Mouse (Mus musculus): Measurements from ENCODE around the gene Klf9.

The Klf9 gene

DNA sequence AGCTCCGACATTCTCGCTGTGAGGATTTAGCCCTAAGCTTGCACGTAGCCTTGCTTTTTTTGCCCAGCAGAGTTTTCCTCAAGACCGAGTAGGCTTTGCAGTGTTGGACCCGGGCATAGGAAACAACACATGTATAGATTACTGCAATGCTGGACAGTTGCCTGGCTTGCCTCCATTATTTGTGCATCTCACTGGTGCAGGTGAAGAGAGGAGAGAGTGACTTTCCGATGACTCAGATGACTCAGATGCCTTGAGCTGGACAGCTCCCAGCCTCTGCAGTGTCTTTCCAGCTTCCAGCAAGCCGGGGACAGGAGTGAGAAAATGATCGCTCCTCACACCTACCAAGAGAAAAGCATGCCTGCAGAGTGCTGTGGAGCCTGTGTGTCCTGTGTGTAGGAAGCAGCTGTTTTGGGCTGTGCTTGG, 21.4 kb downstream of the Klf9 start:
- no peak for DNase-seq (ENCODE audit: low read depth in 2 of 2, low spot score in 2 of 2)

DNA sequence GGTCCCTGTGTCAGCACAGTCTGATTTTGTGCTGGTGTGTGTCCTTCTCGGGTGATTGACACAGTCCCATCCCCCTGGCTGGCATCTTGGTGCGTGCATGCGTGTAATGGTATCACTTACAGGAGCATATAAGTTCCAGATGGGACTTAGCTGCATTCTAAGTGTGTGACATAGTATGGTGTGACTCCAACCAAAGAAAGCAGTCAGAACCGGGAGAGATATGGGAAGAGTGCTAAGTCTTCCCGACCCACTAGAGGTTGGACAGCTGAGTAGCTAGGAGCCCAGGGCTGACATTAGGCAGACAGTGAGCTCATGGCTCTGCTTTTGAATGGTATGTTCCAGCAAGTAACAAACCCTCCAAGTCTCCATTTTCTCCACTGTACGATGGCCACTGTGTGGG, 21.9 kb downstream of the Klf9 start:
- no peak for DNase-seq (ENCODE audit: low read depth in 2 of 2, low spot score in 2 of 2)

DNA sequence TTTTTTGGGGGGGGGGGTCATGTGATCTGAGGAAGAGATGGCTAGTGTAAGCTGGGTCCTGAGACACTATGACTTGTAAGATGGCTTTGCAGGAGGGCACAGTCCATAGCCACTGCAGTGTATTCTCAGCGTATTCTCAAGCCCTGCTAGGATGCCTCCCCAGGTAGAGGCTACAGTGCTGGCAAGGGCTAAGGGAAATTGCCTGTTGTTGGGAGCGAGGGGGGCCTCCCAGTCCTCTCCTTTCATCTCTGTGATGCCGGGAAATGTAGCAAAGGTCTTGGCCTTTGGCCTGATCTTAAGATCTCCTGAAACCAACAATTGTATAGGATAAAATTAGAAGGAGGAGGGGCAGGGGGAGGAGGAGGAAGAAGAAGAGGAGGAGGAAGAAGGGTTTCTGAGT, 22.3 kb downstream of the Klf9 start:
- DNase-seq (ENCODE audit: low read depth in 2 of 2, low spot score in 2 of 2) = no peak

DNA sequence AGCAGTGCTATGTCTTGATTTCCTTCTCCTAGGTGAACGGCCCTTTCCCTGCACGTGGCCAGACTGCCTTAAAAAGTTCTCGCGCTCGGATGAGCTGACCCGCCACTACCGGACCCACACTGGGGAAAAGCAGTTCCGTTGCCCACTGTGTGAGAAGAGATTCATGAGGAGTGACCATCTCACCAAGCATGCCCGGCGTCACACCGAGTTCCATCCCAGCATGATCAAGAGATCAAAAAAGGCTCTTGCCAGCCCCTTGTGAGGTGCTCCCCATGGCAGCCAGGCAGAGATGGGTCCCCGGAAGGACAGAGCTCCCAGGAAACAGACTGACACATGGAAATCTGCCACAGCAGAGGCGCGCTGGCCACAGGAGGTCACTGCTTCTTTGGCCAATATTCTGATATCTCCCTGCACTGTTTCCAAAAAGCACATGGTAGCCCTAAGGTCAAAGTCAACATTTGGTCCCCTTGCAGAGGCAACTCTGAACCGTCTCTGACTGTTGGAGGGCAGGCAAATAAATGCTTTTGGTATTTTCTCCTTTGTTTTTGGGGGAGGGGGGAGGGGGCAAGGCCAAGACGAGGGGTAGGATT, 23.7 kb downstream of the Klf9 start:
- no peak for DNase-seq (ENCODE audit: low read depth in 2 of 2, low spot score in 2 of 2)

DNA sequence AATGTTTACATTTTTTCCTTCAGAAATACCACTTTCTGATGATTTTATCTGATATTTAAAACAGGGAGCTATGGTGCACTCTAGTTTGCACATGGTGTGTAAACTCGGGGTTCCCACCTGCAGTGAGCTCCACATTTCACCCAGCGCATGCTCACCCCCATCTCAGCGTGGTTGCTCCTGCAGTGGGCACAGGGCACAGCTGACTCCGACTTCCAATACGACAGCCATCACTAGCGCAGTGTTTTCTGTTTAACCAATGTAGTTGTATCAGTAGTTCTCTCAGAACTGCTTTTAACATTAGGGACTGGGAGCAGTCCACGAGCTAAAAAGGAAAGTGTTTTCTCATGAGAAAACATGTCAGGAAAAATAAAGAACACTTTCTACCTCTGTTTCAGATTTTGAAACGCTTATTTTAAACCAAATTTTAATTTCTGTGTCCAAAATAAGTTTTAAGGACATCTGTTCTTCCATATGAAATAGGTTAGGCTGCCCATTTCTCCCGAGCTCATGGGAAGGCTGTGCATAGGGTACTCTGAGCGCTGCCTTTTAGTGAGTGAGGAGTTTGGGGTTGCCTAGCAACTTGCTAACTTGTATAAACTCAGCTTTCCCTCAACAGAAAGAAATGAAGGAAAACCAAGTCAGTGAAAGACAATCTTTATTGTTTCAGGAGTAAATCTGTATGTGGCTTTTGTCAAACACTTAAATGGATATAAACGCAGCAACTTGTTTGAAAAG, 25.7 kb downstream of the Klf9 start:
- DNase-seq (ENCODE audit: low read depth in 2 of 2, low spot score in 2 of 2) = no peak

DNA sequence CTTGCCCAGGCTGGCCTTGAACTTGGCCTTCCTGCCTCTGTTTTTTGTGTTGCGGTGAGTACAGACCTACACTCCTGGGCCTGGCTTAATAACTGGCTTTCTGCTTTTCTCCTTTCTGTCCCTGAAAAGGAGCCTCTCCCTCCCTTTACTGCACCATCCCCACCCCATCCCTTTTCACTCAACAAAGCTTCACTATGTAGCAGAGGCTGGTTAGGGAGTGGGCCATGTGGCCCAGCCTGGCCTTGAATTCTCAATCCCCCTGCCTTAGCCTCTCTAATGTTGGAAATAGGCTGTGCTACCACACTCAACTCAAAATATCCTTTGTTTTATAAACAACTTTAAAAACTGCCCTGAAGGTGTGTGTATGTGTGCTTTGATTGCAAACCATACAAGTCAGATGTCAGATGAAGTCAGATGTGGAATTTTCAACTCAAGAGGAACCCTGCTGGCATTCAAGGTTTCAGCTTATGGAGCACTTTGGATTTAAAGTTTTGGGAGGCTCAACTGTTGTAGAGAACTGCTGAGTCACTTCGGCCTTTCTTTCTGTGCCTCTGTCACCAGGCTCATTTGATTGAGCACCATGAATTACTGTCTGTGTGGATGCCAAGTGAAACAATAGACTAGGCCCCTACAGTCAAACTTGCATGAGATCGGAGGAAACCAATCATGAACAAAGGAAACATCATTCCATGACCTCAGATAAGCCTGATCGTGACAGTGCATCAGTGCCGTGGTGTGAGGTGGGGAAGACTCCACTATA, 28.1 kb downstream of the Klf9 start:
- no peak for DNase-seq (ENCODE audit: low read depth in 2 of 2, low spot score in 2 of 2)

DNA sequence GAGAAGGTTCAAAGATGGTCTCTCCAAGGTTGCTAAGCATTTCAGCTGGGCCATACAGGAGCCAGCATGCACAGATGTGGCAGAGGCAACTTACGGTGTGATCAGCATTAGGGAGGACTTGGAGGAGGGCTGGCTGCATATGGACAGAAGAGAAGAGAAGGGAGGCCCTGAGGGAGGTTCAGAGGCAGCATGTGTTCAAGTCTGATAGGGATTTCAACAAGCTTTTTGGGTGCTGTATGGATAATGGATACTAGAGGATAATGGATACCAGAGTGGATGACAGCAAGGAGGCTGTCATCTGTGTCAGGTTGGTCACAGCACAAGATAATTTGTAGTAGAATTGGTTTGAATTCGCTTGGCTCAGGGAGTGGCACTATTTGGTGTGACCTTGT, 28.6 kb downstream of the Klf9 start:
- no peak for DNase-seq (ENCODE audit: low read depth in 2 of 2, low spot score in 2 of 2)

DNA sequence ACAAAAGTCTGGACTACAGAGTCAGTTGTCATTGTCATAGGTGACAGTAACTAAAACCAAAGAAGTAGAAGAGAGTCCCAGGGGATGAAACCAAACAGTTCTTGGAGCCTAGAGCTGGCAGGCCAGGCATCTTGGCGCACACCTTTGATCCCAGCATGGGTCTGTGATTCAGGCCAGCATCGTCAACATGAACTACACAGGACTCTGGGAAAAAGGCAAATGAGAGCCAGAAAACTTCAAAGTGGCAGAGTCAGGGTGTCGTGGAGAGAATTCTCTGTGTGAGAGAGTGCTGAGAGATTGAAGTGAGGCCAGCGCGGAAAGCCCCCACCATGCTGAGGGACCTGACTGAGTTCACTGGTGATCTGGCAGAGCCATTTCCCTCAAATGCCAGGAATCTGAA, 29.4 kb downstream of the Klf9 start:
- no peak for DNase-seq (ENCODE audit: low read depth in 2 of 2, low spot score in 2 of 2)

DNA sequence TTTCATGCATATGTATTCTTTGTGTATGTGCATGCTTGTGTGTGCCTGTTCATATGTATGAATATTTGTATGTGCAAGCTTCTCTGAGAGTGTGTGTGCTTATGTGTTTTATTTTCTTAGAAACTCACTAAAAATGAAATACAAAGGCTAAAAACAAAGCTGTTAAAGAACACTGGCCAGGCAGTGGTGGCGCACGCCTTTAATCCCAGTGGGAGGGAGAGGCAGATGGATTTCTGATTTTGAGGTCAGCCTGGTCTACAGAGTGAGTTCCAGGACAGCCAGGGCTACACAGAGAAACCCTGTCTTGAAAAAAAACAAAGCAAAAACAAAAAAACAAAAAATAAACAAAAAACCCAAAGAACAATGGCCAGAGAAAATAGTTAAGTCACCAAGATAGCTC, 30.1 kb downstream of the Klf9 start:
- no peak for DNase-seq (ENCODE audit: low read depth in 2 of 2, low spot score in 2 of 2)

DNA sequence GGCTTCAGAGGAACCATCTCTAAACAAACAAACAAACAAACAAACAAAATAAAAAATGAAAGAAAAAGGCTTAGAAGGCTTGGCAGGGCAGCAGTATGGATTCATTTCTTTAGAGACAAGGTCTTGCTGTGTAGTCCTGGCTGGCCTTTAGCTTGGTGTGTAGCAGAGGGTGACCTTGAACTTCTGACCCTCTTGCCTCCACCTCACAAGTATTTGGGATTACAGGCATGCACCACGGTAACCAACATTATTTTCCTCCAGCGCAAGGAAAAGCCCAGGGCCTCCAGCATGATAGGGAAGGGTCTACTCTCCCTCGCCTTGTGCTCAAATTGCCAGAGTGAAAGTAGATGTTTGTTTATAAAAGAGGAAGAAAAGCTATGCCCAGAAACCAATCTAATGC, 34.1 kb downstream of the Klf9 start:
- DNase-seq (ENCODE audit: low read depth in 2 of 2, low spot score in 2 of 2) = no peak

DNA sequence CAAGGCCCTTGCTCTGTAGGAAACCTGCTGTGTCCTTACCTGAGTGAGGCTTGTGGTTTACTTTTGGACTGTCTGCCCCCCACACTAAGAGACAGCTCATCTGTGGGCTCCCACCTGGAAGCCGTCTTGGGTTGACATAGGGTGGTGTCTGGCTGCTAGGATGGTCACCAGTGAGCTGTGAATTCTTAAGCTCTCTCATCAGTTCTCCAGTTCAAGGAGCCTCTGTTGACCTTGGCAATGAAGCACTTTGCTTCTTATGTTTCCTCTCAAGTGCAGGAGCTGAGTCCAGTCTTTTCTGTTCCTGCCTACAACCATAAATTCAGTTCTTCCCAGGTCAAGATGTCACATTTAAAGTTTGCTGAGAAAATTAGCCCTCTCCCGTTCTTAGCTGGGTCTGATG, 34.5 kb downstream of the Klf9 start:
- DNase-seq (ENCODE audit: low read depth in 2 of 2, low spot score in 2 of 2) = no peak

DNA sequence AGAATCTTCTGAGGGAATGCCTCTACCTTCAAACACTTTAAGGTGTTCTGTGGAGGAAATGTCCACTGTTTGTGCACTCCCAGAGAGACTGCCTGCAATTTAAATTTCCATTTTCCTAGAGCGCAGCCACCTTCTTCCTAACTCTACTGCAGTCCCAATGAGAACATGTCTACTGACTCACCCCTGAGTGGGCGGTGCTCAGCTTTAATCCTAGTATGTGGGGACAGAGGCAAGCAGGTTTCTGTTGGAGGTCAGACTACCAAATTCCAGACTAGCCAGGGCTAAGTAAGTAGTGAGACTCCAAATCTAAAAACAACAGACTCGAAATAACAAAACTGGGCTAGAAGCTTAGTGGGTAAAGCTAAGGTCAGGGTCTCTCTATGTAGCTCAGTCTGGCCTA, 37.5 kb downstream of the Klf9 start:
- no peak for DNase-seq (ENCODE audit: low read depth in 2 of 2, low spot score in 2 of 2)

DNA sequence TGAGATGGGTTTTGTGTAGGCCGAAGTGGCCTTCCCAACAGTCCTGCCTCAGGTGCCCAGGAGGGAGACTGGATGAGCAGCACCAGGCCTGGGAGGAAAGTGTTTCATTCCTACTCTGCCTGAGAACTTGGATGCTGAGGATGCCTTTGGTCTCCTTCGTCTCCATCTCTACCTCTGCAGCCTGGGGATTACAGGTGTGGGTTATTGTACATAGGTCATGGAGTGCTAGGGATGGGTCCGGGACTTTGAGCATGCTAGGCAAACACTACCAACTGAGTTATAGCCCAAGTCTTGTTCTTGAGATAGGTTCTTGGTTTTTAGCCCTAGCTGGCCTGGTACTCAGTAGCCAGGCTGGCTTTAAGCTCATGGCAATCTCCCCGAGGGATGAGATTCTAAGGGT, 42.5 kb downstream of the Klf9 start:
- no peak for DNase-seq (ENCODE audit: low read depth in 2 of 2, low spot score in 2 of 2)

DNA sequence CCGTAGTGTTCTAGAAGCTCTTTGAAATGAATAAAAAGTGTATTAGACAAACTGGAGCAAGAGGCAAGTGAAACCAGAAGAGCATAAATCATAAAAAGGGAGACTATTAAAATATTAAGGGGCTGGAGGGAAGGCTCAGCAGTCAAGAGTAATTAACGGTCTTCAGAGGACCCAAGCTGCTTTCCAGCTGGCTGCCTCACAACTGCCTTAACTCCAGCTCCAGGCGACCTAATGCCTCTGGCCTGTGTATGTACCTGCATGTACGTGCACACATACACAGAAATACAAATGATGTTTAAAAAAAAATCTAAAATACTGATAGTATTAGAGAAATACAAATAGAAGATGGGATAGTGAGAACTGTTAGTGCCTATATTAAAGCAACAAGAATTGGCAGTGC, 43.0 kb downstream of the Klf9 start:
- DNase-seq (ENCODE audit: low read depth in 2 of 2, low spot score in 2 of 2) = no peak

DNA sequence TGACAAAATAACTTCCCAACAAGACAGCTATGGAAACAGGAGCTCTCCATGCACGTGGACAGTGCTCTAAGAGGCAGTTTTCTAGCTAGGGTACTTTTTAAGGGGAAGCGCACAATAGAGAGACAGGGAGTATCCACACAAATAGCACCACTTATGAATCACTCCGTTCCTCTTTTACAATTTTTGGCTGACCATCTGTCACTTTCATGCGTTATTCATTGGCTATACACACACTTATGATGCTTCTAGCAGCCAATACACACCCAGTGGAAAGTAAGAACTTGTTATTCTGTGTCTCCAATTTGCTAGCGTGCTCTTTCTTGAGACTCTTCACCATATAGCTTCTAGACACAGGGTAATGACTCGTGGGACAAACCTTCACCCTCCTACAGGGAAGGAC, 46.7 kb downstream of the Klf9 start:
- no peak for DNase-seq (ENCODE audit: low read depth in 2 of 2, low spot score in 2 of 2)

DNA sequence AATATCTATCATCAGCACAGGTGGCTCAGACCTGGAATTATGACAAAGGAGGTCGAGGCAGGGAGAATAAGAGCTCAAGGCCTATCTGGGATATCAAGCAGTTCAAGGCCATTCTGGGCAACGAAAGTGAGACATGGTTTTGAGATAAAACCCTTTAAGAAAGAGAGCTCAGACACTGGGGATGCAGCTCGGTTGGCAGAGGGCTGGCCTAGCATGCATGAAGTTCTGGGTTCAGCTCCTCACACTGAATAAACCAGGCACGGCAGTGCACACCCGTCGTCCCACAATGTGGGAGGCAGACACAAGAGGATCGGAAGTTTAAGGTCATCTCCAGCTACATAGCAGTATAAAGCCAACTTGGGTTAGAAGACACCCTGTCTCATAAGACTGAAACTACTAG, 48.0 kb downstream of the Klf9 start:
- no peak for DNase-seq (ENCODE audit: low read depth in 2 of 2, low spot score in 2 of 2)

DNA sequence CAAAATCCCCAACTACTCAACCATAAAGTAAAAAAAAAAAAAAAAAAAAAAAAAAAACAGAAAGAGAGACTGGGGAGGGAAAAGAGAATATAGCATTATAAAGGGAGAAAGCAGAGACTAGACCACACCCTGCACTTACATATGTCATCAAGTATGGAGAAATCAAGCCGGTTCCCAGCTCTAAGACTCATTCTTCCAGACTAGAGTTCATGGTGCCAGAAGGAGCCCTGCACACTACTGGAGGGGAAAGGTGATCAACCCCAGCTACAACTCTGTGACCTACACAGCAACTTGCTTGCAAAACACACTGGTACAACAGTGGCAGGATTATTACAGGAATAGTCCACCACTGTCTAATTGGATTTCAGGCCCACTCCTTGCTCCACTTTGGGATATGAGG, 48.7 kb downstream of the Klf9 start:
- no peak for DNase-seq (ENCODE audit: low read depth in 2 of 2, low spot score in 2 of 2)

DNA sequence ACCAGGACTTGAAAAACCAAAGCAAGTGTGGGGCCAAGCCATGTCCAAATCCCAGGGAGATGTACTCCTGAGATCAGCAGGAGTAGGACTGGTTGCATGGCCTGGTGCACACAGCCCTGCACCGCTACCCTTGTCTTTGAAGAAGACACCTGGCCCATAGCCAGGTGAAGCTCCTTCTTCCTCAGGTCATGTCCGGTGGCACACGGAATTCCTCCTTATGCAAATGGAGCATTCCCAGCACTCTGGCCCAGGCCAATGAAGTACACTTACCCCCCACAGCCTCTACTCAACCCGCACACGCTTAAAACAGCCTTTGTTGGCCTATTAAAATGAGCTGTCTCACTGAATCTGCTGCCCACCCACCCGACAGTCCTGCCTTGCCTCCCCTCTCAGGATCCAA, 50.5 kb downstream of the Klf9 start:
- no peak for DNase-seq (ENCODE audit: low read depth in 2 of 2, low spot score in 2 of 2)

DNA sequence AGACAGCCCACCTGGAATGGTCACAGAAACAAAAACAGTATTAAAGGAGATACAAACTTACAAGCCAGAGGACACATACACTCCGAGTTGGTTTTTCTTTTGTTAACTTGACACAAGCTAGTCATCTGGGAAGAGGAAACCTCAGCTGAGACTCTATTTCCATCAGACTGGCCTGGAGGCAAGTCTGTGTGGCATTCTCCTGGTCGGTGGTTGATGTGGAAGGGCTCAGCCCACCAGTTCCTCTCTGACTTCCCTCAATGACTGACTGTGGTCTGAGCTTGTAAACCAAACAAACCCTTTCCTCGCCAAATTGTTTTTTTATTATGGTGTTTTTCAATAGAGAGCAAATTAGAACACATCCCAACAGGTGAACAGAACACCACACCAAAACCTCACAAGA, 52.0 kb downstream of the Klf9 start:
- no peak for DNase-seq (ENCODE audit: low read depth in 2 of 2, low spot score in 2 of 2)

DNA sequence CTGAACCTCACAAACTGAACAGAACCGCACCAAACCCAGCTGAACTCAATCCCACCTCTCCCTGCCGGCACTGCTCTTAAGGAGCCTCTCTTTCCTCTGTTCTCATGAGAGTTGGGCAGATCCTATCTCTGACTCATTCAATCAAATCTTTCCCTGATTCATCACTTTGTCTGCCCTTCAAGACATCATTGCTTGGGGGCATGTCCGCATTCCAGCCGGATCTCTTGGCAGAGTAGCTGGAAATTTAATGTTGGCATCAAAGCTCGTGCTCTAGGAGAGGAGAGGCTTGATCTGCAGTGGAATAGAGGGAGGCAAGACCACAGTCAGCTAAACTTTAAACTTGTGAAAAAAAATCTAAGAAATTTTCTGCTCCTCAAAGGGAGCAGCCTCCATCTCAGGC, 61.1 kb downstream of the Klf9 start:
- DNase-seq (ENCODE audit: low read depth in 2 of 2, low spot score in 2 of 2) = no peak

DNA sequence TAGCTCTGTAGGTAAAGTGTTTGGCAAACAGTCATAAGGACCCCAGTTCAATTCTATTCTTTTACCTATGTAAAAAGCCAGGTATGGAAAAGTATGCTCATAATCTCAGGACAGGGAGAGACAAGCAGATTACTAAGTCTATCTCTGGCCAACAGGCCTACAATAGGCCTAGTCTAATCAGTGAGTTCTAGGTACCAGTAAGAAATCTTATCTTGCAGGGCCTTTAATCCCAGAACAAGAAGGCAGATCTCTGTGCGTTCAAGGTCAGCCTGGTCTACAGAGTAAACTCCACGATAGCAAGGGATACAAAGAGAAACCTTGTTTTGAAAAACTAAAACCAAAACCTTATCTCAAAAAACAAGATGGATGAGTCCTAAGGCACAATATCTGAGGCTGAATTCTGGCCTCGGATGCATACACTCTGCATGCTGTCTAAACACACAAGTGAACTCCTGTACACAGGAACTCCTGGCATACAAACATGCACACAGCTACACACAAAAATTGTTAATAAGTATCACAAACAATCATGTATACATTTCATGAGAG, 62.6 kb downstream of the Klf9 start:
- no peak for DNase-seq (ENCODE audit: low read depth in 2 of 2, low spot score in 2 of 2)

DNA sequence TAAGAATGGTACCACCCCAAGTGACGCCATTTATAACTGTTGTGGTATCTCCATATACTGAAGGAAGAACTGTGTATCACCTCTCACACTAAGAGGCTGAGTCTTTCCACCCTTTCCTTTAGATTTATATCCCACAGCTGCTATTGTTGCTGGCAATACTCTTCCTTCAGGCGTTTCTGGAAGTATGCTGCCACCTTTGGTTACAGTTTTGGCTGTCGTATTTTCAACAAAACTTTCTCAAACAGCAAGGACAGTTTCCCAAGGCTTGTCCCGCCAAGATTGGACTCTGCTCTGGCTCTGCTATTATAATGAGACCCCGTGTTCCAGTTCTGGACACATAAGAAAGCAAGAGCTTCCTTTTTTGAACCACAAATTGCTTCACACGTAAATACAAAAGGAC, 70.3 kb downstream of the Klf9 start:
- no peak for DNase-seq (ENCODE audit: low read depth in 2 of 2, low spot score in 2 of 2)
